Mouse (Mus musculus) heart, embryonic 12.5 days (tissue): ENCODE data around the gene Pikfyve. TPM values are rescaled to one million over a fixed set of nuclear protein-coding genes. Genes with fewer than 3 reads are reported as not detected.

Experiments
- ATAC-seq: fragments of 200-750 bp; cut with Nextera tagmentation; 2 replicates; pipeline ENCODE4 v1.8.0; 2017; ENCODE audit warnings: moderate TSS enrichment, moderate library complexity; ENCODE audit not compliant: insufficient number of reproducible peaks, low FRiP score
- H3K27ac ChIP-seq: fragments of 300-500 bp; sonication (generic); 2 replicates; pipeline ENCODE4 v1.5.1; 2016; ENCODE audit warnings: mild to moderate bottlenecking, moderate library complexity; ENCODE audit not compliant: poor library complexity, severe bottlenecking
- H3K27me3 ChIP-seq: fragments of 300-500 bp; sonication (generic); replicated peaks from 2 replicates; pipeline ENCODE4 v1.6.1; 2016; ENCODE audit warnings: mild to moderate bottlenecking, moderate library complexity
- H3K36me3 ChIP-seq: fragments of 300-500 bp; sonication (generic); 2 replicates; pipeline ENCODE4 v1.6.1; 2016; ENCODE audit warnings: mild to moderate bottlenecking, moderate library complexity
- H3K4me1 ChIP-seq: fragments of 300-500 bp; sonication (generic); replicated peaks from 2 replicates; pipeline ENCODE4 v1.6.1; 2016; ENCODE audit warnings: mild to moderate bottlenecking
- H3K4me2 ChIP-seq: fragments of 300-500 bp; sonication (generic); 2 replicates; pipeline ENCODE4 v1.6.1; 2016; ENCODE audit warnings: mild to moderate bottlenecking, moderate library complexity
- H3K4me3 ChIP-seq: fragments of 300-500 bp; sonication (generic); 2 replicates; pipeline ENCODE4 v1.5.1; 2016; ENCODE audit warnings: mild to moderate bottlenecking
- H3K9ac ChIP-seq: fragments of 300-500 bp; sonication (generic); 2 replicates; pipeline ENCODE4 v1.6.1; 2016; ENCODE audit warnings: mild to moderate bottlenecking, moderate library complexity
- H3K9me3 ChIP-seq: fragments of 300-500 bp; sonication (generic); replicated peaks from 2 replicates; pipeline ENCODE4 v1.6.1; 2016; ENCODE audit warnings: mild to moderate bottlenecking, moderate library complexity
- WGBS: fragments of 180-500 bp; shearing (Covaris S2); methylation state at CpG from one replicate; pipeline ENCODE4 v1.1.7; 2016; 5-methylcytosine and 5-hydroxymethylcytosine counted together
- polyA plus RNA-seq: library from polyadenylated mRNA; unstranded; fragments of >200 nt; fragmentation: Nextera tagmentation; extraction: Ambion mirVana; gene quantifications from 2 replicates; pipeline ENCODE4 v1.2.1, GENCODE M21; 2016

The Pikfyve gene
- polyA plus RNA-seq, 1 experiment from 2014 or later, result 9.5 TPM

DNA sequence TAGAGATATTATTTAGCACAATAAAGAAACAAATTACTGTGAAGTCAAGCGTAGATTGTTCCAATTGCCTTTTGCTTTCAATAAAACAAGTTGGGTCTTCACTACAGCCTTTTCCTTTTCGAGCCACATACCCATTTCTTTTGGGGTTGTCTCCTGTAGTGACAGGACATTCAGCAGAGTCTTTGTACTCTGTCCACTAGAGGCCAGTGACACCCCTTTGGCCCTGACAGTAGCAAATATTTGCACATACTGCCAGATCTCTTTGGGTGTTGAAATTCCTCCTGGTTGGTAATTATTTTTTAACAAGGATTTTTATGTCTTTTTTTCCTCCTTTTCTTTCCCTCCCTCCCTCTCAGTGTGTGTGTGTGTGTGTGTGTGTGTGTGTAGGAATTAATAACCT, 126.4 kb downstream of the Pikfyve start:
- H3K9ac ChIP-seq, result no peak overlapping the region
- H3K9me3 ChIP-seq, result no peaks in the 10 kb centered on the region
- peaks cover 14% of the 10 kb centered on the region for H3K27me3 ChIP-seq
- 63% methylated on average over 2 of the region's 2 CpGs for WGBS
- H3K4me3 ChIP-seq, result no peak overlapping the region
- no peaks in the 10 kb centered on the region for H3K36me3 ChIP-seq
- no peak overlapping the region for H3K4me2 ChIP-seq
- no peak overlapping the region for H3K27ac ChIP-seq
- H3K4me1 ChIP-seq, result peaks cover 10% of the 10 kb centered on the region; the same call in 1 of the 2 replicates
- ATAC-seq, result no peak

DNA sequence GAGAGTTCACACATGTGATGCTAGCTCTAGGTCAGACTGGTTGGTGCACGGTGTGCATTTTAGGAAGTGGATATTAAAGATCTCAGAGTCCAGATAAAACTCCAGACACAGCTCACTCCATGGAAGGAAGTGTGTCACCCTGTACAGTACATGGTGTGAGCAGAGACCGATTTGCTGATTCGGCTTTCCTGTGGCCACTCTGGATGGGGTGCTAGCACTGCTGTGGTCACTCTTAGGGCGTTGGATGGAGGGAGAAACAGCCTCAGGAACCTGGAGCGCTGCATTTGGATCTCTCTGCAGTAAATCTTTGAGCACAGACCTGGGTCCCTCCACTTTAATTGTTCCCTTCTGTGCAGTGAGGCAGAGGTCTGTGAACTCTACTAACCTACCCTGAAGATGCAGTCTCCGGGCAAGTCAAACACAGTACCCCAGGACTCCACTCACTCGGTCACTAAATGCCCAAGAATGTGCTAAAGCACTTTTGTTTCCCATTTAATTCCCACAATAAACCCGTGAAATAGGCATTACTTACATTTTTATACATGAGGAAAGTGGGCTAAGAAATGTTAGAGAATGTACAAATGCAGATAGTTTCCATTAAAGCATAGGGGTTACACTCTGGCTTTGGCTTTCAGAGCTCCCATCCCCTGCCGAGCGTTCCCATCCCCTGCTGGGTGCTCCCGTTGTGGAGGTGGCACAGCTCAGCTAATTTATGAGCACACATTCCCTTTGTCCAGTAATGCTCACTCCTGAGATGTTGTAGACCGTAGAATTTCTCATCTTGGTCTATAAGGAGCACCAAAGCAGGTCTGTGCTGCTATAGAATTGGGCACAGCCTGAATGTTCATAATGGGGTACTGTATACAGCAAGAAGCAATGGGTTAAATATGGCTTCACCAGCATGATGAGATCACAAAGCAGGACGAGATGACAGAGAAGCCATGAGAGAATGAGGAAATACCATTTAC, 127.9 kb downstream of the Pikfyve start:
- no peak for ATAC-seq
- no peak overlapping the region for H3K4me2 ChIP-seq
- 63% methylated on average over 13 of the region's 13 CpGs for WGBS

DNA sequence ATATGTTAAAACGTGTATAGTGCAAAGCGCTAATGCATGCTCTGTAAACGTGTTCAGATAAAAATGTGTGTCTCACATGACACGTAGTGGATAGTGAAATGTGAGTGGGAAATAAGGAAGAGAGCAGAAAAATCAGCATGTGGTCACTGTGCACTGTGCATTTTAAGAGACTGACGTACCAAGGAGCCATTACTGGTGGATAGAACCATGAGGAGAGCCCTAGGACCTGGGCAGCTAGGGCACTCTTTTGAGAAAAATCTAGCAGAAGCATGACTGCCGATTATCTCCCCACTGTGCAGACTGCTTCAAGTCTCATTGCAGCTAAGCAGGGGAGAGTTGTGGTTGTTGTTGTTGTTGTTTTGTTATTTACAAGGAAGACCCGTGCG, 128.5 kb downstream of the Pikfyve start:
- Histone ChIP-seq H3K27me3 (peaks cover 14% of the 10 kb centered on the region), H3K9me3 (no peaks in the 10 kb centered on the region), H3K27ac (no peak overlapping the region), H3K36me3 (no peaks in the 10 kb centered on the region), H3K4me3 (no peak overlapping the region), H3K4me1 (peaks cover 10% of the 10 kb centered on the region; the same call in 1 of the 2 replicates), H3K9ac (no peak overlapping the region), H3K4me2 (no peak overlapping the region)
- WGBS, result 80% methylated on average over 8 of the region's 8 CpGs
- ATAC-seq, result no peak

More for the DNA sequence above, 127.9 kb downstream of the Pikfyve start:
- Histone ChIP-seq H3K4me3 (no peak overlapping the region), H3K4me1 (peaks cover 10% of the 10 kb centered on the region; the same call in 1 of the 2 replicates), H3K36me3 (no peaks in the 10 kb centered on the region), H3K27me3 (peaks cover 14% of the 10 kb centered on the region), H3K27ac (no peak overlapping the region), H3K9ac (no peak overlapping the region), H3K9me3 (no peaks in the 10 kb centered on the region)

Other genes starting within 250 kb of the Pikfyve start
- 7.1 and 10.5 TPM in 2 replicates for gene Plekhm3, start 229.9 kb upstream of the Pikfyve start, polyA plus RNA-seq
- gene Akr1cl, start 153.9 kb upstream of the Pikfyve start, polyA plus RNA-seq, result 0.78 and 0.99 TPM in 2 replicates
- gene Cryge, start 135.5 kb upstream of the Pikfyve start, polyA plus RNA-seq, result not detected in 2 replicates
- not detected in 2 replicates for gene Crygd, start 123.2 kb upstream of the Pikfyve start, polyA plus RNA-seq
- gene Crygc, start 113.0 kb upstream of the Pikfyve start, polyA plus RNA-seq, result not detected in 2 replicates
- gene Crygb, start 104.4 kb upstream of the Pikfyve start, polyA plus RNA-seq, result 0.58 and 1.1 TPM in 2 replicates
- not detected in 2 replicates for gene Cryga, start 83.3 kb upstream of the Pikfyve start, polyA plus RNA-seq
- gene Gm28845, start 67.1 kb upstream of the Pikfyve start, polyA plus RNA-seq, result not detected in 2 replicates
- 0.08 TPM in 1 of 2 replicates, not detected in the other for gene D630023F18Rik, start 63.5 kb upstream of the Pikfyve start, polyA plus RNA-seq
- gene Idh1, start 183 bp upstream of the Pikfyve start, polyA plus RNA-seq, result 66.1 and 68.8 TPM in 2 replicates
- gene Pth2r, start 95.4 kb downstream of the Pikfyve start, polyA plus RNA-seq, result not detected in 2 replicates